Comparison of ENCODE assay signal across 27 mouse cellular contexts in the genomic region with DNA sequence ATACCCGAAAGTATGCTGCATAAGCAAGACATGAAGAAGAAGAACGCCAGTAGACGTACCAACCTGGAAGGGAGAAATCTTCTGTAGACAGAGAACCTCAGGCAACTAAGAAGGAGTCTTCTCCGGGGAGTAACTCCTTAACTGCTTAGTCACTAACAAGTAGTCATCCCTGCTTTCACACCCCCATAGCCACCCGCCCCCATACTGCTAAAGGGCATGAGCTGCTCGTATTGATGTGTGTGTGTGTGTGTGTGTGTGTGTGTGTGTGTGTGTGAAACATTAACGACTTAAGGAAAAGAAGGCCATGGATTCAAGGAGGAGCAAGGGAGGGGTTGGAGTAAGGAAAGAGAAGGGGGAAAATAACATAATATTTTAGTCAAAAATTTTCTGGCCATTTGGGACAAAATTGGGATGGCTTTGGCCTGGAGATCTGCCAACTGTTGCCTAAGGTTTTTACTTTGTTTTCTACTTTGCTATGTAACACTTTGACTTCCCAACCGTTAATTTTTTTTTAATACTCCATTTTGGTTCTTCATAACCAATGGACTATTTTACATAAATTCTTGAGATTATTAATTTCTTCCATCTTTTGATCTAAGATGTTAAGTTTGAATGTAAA. TPM values are rescaled to one million over a fixed set of nuclear protein-coding genes. Genes with fewer than 3 reads are reported as not detected.
"Had no signal": no experiment of that assay in that cellular context is flagged by ENCODE, and none has a peak within 500 bp of the region (broad histone marks: within the 10 kb centered on the region; RNA-seq: fewer than 3 reads in every experiment).

No protein-coding gene starts in this region.

- H3K4me3 ChIP-seq: heart, adult 2 months; heart, embryonic 10.5 days; heart, embryonic 13.5 days; heart, embryonic 15.5 days; hindbrain, embryonic 13.5 days; hindbrain, embryonic 15.5 days; kidney, embryonic 15.5 days; layer of hippocampus, adult 2 months; left cerebral cortex, adult 2 months; limb, embryonic 10.5 days; limb, embryonic 12.5 days; liver, embryonic 13.5 days; liver, embryonic 15.5 days had no signal

- DNase-seq: gastrocnemius, postnatal 14 days; gastrocnemius, postnatal 36 days; heart, adult 11 months; heart, adult 2 months; heart, postnatal 14 days; heart, postnatal 36 days; kidney, adult 11 months; kidney, adult 2 months; kidney, adult 9 months; kidney, postnatal 14 days; kidney, postnatal 36 days; liver; liver, embryonic 13.5 days had no signal

- H3K4me1 ChIP-seq: heart, embryonic 10.5 days; heart, embryonic 13.5 days; heart, embryonic 15.5 days; limb, embryonic 10.5 days; limb, embryonic 12.5 days; liver, embryonic 13.5 days; liver, embryonic 15.5 days had no signal

- ATAC-seq: intestine, embryonic 16.5 days had no signal

- H3K4me2 ChIP-seq: heart, embryonic 13.5 days; heart, embryonic 15.5 days; hindbrain, embryonic 13.5 days; hindbrain, embryonic 15.5 days; kidney, embryonic 15.5 days; limb, embryonic 12.5 days; liver, embryonic 11.5 days; liver, embryonic 13.5 days; liver, embryonic 15.5 days had no signal

- H3K27me3 ChIP-seq: heart, embryonic 13.5 days; heart, embryonic 15.5 days; hindbrain, embryonic 13.5 days; hindbrain, embryonic 15.5 days; kidney, embryonic 15.5 days; limb, embryonic 12.5 days; liver, embryonic 13.5 days; liver, embryonic 15.5 days had no signal

- H3K27ac ChIP-seq: heart, adult 2 months; heart, embryonic 10.5 days; heart, embryonic 13.5 days; heart, embryonic 15.5 days; kidney, embryonic 15.5 days; kidney, postnatal 0 days; left cerebral cortex, adult 2 months; limb, embryonic 10.5 days; limb, embryonic 12.5 days; liver, embryonic 13.5 days; liver, embryonic 15.5 days had no signal

- H3K36me3 ChIP-seq: heart, embryonic 10.5 days; heart, embryonic 13.5 days; heart, embryonic 15.5 days; hindbrain, embryonic 13.5 days; hindbrain, embryonic 15.5 days; kidney, embryonic 15.5 days; limb, embryonic 10.5 days; limb, embryonic 12.5 days; liver, embryonic 13.5 days; liver, embryonic 15.5 days had no signal

- H3K9me3 ChIP-seq: heart, embryonic 10.5 days; heart, embryonic 13.5 days; heart, embryonic 15.5 days; hindbrain, embryonic 13.5 days; hindbrain, embryonic 15.5 days; kidney, embryonic 15.5 days; limb, embryonic 10.5 days; limb, embryonic 12.5 days; liver, embryonic 13.5 days; liver, embryonic 15.5 days had no signal

- H3K9ac ChIP-seq: heart, embryonic 13.5 days; heart, embryonic 15.5 days; hindbrain, embryonic 13.5 days; hindbrain, embryonic 15.5 days; kidney, embryonic 15.5 days; limb, embryonic 12.5 days; liver, embryonic 13.5 days; liver, embryonic 15.5 days had no signal

RNA-seq across cellular contexts. Expression of gene Sh3gl2, which starts 51.0 kb away (rescaled TPM):
- polyA plus RNA-seq: liver, embryonic 15.5 days had no signal
